Mouse (Mus musculus) stomach, embryonic 15.5 days (tissue): ENCODE measurements at regions not wholly inside any gene's neighbourhood (a gene's known extent, or its start where the extent isn't known, plus 50 kb on each side); places are given as distances from the start of the nearest gene placed in this dataset.

Source experiments
- ATAC-seq: fragments of 200-750 bp; cut with Nextera tagmentation; 2 replicates; pipeline ENCODE4 v1.8.0; 2017; ENCODE audit warnings: low read depth, moderate number of reproducible peaks, moderate TSS enrichment; ENCODE audit not compliant: insufficient read depth, low FRiP score
- H3K27ac ChIP-seq: fragments of 300-500 bp; sonication (generic); 2 replicates; pipeline ENCODE4 v1.5.1; 2015; ENCODE audit warnings: mild to moderate bottlenecking, inconsistent platforms
- H3K27me3 ChIP-seq: fragments of 300-500 bp; sonication (generic); replicated peaks from 2 replicates; pipeline ENCODE4 v1.6.1; 2015; ENCODE audit warnings: inconsistent platforms
- H3K36me3 ChIP-seq: fragments of 300-500 bp; sonication (generic); 2 replicates; pipeline ENCODE4 v1.6.1; 2015; ENCODE audit warnings: inconsistent platforms
- H3K4me1 ChIP-seq: fragments of 300-500 bp; sonication (generic); 2 replicates; pipeline ENCODE4 v1.6.1; 2015; ENCODE audit warnings: inconsistent platforms
- H3K4me2 ChIP-seq: fragments of 300-500 bp; sonication (generic); 2 replicates; pipeline ENCODE4 v1.6.1; 2015; ENCODE audit warnings: mild to moderate bottlenecking, inconsistent platforms
- H3K4me3 ChIP-seq: fragments of 300-500 bp; sonication (generic); replicated peaks from 2 replicates; pipeline ENCODE4 v1.5.1; 2015; ENCODE audit warnings: inconsistent platforms
- H3K9ac ChIP-seq: fragments of 300-500 bp; sonication (generic); 2 replicates; pipeline ENCODE4 v1.6.1; 2015; ENCODE audit warnings: inconsistent platforms
- H3K9me3 ChIP-seq: fragments of 300-500 bp; sonication (generic); 2 replicates; pipeline ENCODE4 v1.6.1; 2016; ENCODE audit warnings: inconsistent platforms
- WGBS: fragments of 180-500 bp; shearing (Covaris S2); methylation state at CpG from one replicate; pipeline ENCODE4 v1.1.7; 2015; 5-methylcytosine and 5-hydroxymethylcytosine counted together

DNA sequence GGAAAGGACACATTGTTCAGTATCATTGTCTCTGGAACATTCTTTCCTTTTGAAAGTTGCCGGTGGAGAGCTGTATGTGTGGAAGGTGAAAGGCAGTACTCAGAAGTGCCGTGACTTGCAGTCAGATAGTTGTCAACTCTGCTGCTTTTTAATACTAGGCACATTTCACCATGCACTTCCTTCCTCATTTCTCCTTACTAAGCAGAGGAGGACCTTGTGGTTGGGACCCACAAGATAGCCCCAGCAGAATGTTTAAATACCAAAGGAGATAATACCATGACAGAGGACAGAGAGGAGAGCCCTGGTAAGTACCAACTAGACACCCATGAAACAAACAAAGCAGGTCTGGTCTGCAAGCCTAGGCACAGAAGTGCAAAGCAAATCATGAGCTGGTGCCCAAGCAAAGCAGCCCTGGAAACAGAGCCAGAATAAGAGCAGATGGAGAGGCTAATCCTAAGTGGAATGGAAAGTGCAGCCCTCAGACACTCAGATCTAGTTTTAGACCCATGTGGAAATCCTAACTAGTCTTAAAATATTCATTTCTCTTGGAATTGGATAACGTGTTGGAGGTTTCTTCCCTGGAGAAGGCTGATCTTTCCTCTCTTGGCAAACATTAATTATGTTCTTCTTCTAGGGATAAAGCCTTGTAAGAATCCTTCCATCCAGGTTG lies 341.4 kb downstream of the Insc start:
- WGBS = 68% methylated on average over 3 of the region's 3 CpGs
- H3K4me2 ChIP-seq = no peak overlapping the region
- no peaks in the 10 kb centered on the region for H3K9me3 ChIP-seq
- no peaks in the 10 kb centered on the region for H3K36me3 ChIP-seq
- no peak overlapping the region for H3K4me3 ChIP-seq
- H3K4me1 ChIP-seq = no peaks in the 10 kb centered on the region
- ATAC-seq = no peak
- H3K27ac ChIP-seq = no peak overlapping the region
- H3K9ac ChIP-seq = no peak overlapping the region
- H3K27me3 ChIP-seq = no peaks in the 10 kb centered on the region; the same call in 1 of the 2 replicates

DNA sequence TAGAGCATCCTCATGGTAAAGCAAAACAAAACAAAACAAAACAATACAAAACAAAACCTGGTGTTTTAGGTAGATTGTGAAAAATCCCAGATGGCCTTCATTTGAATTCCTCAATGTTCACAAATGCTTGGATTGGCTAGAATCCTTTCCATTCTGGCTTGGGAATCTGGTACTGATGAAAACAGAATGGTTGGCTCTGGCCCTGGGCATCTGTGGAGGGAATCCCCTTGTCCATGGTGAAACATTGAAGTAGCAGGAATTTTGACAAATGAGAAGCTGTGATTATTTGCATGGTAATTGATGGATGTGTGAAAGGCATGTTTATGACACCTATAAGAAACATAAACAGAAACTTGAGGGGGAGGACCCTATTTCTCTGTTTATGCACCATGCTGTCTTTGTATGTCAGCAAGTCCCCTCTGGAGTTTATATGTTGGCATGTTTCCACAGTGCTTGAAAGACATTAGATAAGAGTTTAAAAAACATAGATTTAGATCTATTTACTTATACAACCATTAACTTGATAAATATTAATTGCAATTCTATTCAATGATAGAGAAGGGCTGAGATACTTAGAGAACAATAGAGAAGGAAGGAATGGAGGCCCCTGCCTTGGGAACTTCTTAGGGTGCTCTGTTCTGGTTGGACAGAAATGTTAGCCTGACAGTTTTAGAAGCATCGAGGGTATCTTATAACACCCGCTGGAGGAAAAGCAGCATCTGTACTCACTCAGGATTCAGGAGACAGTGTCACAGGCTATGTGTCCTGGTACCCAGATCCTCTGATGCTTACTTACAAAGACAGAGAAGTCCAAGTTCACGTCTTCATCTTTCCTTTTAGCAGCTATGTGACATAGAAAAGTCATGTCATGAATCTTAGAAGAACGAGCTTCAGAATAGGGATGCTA lies 343.3 kb downstream of the Insc start:
- no peak overlapping the region for H3K4me2 ChIP-seq
- H3K9me3 ChIP-seq = no peaks in the 10 kb centered on the region
- H3K4me1 ChIP-seq = no peaks in the 10 kb centered on the region
- H3K4me3 ChIP-seq = no peak overlapping the region
- H3K36me3 ChIP-seq = no peaks in the 10 kb centered on the region
- no peak overlapping the region for H3K9ac ChIP-seq
- no peak for ATAC-seq
- H3K27ac ChIP-seq = no peak overlapping the region
- no peaks in the 10 kb centered on the region; the same call in 1 of the 2 replicates for H3K27me3 ChIP-seq
- WGBS = 61% methylated on average over 4 of the region's 4 CpGs

DNA sequence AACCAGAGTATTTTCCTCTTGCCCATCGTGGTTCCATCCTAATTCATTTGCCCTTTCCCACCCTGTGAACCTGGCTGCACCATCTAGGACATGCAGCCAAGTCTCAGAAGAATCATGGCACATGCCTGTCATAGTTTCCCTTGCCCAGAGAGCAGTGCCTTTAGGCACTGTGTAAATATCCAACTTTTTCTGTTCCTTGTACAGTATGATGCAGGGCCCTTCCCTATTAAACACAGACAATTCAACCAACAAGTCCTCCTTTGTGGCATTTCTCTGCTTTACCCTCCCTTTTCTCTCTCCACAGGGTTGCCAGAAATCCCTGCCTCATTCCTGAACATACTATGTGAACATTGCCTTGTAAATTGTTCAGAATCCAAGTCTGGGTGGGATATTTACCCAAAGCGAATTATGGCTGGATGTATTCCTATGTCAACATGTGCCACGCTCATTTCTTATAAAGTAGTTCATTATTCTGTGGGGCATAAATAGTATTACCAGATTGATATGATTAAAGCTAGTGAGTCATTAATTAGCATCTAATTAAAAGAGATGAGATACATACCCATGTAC lies 349.1 kb downstream of the Insc start:
- no peaks in the 10 kb centered on the region for H3K4me1 ChIP-seq
- H3K27ac ChIP-seq = no peak overlapping the region
- no peaks in the 10 kb centered on the region for H3K27me3 ChIP-seq
- ATAC-seq = no peak
- no peak overlapping the region for H3K4me3 ChIP-seq
- WGBS = 66% methylated on average over 3 of the region's 3 CpGs
- no peaks in the 10 kb centered on the region for H3K9me3 ChIP-seq
- H3K9ac ChIP-seq = no peak overlapping the region
- H3K36me3 ChIP-seq = no peaks in the 10 kb centered on the region
- no peak overlapping the region for H3K4me2 ChIP-seq

DNA sequence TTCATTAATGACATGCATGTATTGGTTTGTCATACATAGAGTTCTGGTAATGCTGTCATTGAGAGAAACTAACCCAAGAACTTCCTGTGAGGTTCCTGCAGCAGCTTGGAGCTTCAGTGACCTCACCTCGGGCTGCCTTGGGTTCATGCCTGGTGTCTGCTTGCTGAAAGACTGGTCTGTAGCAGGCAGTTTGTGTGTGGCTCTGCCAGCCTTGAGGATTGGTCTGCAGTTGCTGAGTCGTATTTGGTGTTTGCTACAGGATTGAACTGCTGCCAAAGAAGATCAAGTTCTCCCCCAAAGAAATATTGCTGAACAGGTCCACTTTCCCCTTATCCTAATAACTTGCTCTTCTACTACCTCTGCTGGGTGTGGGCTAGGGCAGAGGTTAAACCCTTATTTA lies 362.5 kb downstream of the Insc start:
- H3K27ac ChIP-seq = no peak overlapping the region
- H3K9me3 ChIP-seq = no peaks in the 10 kb centered on the region
- ATAC-seq = no peak
- H3K27me3 ChIP-seq = no peaks in the 10 kb centered on the region
- H3K4me3 ChIP-seq = no peak overlapping the region
- H3K4me1 ChIP-seq = no peaks in the 10 kb centered on the region
- no peak overlapping the region for H3K4me2 ChIP-seq
- 59% methylated on average over 2 of the region's 2 CpGs for WGBS
- H3K36me3 ChIP-seq = no peaks in the 10 kb centered on the region
- no peak overlapping the region for H3K9ac ChIP-seq

DNA sequence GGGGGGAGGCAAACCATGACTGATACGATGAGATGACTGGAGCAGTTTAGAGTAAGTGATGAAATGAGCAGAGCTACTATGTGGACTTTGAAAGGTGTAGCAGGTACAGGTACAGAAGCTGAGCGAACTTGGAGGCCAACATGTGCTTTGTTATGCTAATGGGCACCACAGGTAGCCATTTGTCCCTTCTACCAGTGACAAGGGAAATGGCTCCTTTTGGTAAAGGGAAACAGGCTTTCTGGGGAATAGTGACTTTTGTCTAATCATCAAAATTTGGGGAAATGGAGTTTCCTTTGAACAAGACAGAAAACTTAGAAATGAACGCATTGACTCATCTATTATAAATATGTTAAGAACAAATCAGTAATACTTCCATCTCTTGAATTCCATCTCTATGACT lies 368.8 kb downstream of the Insc start:
- no peak for ATAC-seq
- H3K27ac ChIP-seq = no peak overlapping the region
- H3K4me1 ChIP-seq = no peaks in the 10 kb centered on the region
- H3K27me3 ChIP-seq = no peaks in the 10 kb centered on the region
- H3K9me3 ChIP-seq = no peaks in the 10 kb centered on the region
- H3K36me3 ChIP-seq = no peaks in the 10 kb centered on the region
- 58% methylated on average over 3 of the region's 3 CpGs for WGBS
- H3K4me2 ChIP-seq = no peak overlapping the region
- no peak overlapping the region for H3K4me3 ChIP-seq
- H3K9ac ChIP-seq = no peak overlapping the region

DNA sequence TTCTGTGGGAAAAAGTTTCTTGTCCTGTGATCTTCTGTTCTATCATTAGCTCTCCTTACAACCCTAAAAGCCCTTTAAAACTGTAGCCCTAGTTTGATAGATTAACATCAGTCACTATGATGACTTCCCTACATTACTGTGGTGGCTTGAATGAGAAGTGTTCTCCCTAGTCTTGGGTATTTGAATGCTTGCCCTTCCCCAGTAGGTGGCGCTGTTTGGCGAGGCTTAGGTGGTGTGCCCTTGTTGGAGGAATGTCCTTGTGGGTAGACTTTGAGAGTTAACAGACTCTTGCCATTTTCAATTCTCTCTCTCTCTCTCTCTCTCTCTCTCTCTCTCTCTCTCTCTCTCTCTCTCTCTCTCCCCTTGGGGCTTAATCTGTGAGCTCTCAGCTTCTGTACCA lies 379.8 kb downstream of the Insc start:
- Histone ChIP-seq H3K4me3 (no peak overlapping the region), H3K4me1 (no peaks in the 10 kb centered on the region), H3K4me2 (no peak overlapping the region), H3K27ac (no peak overlapping the region), H3K36me3 (no peaks in the 10 kb centered on the region), H3K9ac (no peak overlapping the region), H3K9me3 (no peaks in the 10 kb centered on the region), H3K27me3 (no peaks in the 10 kb centered on the region)
- WGBS = 53% methylated on average over 2 of the region's 2 CpGs
- no peak for ATAC-seq

DNA sequence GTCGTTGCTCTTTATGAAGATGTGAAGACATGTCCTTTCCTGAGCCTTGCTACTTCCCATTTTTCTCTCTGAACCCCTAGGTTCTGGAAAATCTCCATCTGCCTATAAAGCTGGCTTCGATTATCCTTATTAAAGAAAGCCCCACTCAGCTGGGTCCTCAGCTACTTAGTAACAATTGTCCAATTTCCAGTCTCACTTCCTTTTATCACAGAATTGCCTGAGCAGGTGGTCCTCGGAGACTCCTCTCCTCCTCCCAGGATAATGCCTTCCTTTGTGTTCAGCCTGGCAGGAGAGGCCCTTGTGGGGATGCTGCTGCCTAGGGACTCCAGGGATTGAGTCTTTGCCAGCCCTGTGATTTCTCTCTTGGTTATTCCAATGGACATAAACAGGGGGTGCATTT lies 385.5 kb downstream of the Insc start:
- no peaks in the 10 kb centered on the region for H3K27me3 ChIP-seq
- H3K4me2 ChIP-seq = no peak overlapping the region
- no peaks in the 10 kb centered on the region for H3K9me3 ChIP-seq
- no peak overlapping the region for H3K9ac ChIP-seq
- WGBS = 50% methylated on average over 3 of the region's 3 CpGs
- no peaks in the 10 kb centered on the region for H3K36me3 ChIP-seq
- no peaks in the 10 kb centered on the region for H3K4me1 ChIP-seq
- no peak overlapping the region for H3K4me3 ChIP-seq
- H3K27ac ChIP-seq = no peak overlapping the region
- ATAC-seq = no peak

DNA sequence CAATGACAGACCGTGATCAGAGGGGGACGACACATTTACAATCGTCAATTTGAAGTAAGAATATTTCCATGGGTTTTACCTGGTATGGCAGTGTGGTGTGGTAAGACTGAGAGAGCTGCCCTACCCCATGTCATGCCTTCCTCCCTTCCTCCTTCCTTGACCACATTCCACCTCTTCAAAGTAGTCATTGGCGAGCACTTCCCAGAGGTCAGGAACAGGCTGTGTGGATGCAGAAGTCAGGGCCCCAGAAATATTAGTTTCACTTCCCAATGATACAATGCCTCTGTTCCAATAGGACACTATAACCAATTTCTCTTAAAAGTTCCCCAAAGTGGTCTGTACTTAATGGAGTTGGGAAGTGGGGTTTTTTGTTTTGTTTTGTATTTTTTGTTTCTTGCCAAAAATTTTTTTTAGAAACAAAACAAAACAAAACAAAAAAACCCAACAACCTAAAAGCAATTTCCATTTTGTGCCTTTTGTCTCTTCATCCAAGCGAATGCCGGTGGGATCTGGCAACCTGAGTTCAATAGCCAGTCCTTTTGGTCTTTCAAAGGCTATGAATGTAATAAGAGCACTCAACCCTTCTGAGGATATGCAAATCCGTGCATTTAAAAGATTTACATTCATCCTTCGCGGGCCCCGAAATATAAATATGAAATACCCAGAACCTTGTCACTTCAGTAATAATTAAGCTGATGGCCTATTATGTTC lies 387.9 kb downstream of the Insc start:
- Histone ChIP-seq H3K9me3 (no peaks in the 10 kb centered on the region), H3K27me3 (no peaks in the 10 kb centered on the region), H3K4me1 (no peaks in the 10 kb centered on the region), H3K36me3 (no peaks in the 10 kb centered on the region), H3K4me3 (no peak overlapping the region), H3K4me2 (no peak overlapping the region), H3K9ac (no peak overlapping the region), H3K27ac (no peak overlapping the region)
- no peak for ATAC-seq
- 85% methylated on average over 10 of the region's 10 CpGs for WGBS

DNA sequence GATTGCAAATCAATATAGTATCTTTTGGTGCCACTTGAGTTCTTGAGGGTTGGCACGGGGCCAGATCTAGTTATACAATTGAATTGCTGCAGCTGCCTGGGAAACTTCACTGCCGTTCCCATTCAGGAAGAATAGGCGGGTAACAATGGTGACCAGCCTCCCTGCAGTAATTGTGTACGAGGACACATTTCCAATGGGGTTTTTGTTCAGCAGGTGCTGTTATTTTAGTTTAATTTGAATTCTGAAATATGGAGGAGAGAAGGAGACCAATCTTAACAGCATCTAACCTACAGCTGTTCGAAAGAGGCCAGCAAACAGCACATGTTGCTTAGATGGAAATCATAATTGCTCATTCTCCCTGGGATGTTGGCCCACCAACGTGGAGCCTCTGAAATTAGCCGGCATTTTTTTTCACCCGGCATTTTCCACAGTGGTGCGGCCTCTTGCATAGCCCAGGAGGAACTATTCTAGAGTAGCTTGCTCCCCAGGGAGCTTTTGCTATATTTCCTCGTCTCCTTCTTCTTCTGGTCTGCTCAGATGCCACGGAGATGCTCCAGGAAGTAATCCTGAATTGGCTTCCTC lies 388.6 kb downstream of the Insc start:
- WGBS = 63% methylated on average over 11 of the region's 11 CpGs
- Histone ChIP-seq H3K9me3 (no peaks in the 10 kb centered on the region), H3K4me2 (no peak overlapping the region), H3K27ac (no peak overlapping the region), H3K36me3 (no peaks in the 10 kb centered on the region), H3K9ac (no peak overlapping the region), H3K27me3 (no peaks in the 10 kb centered on the region), H3K4me3 (no peak overlapping the region), H3K4me1 (no peaks in the 10 kb centered on the region)
- ATAC-seq = no peak

DNA sequence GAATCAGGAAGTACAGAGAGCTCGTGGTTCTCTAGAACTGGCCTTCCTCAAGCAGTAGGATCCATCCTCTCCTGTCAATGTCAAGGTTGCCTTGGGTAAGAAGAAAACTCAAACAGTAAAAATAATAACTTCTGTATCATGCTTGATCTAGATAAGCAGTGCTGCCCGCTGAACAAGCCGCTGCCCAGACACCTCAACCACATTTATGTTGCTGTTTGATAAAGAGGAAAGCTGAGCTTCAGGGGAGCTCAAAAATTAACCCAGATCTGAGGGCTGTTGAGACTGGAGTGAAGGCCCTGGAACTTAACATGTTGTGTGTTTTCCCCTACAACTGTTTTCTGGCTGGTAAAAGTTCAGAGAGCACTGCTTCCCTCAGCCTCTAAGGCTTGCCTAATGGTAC lies 389.1 kb downstream of the Insc start:
- Histone ChIP-seq H3K4me2 (no peak overlapping the region), H3K9ac (no peak overlapping the region), H3K4me3 (no peak overlapping the region), H3K9me3 (no peaks in the 10 kb centered on the region), H3K27ac (no peak overlapping the region), H3K36me3 (no peaks in the 10 kb centered on the region), H3K4me1 (no peaks in the 10 kb centered on the region), H3K27me3 (no peaks in the 10 kb centered on the region)
- 69% methylated on average over 3 of the region's 3 CpGs for WGBS
- ATAC-seq = no peak

DNA sequence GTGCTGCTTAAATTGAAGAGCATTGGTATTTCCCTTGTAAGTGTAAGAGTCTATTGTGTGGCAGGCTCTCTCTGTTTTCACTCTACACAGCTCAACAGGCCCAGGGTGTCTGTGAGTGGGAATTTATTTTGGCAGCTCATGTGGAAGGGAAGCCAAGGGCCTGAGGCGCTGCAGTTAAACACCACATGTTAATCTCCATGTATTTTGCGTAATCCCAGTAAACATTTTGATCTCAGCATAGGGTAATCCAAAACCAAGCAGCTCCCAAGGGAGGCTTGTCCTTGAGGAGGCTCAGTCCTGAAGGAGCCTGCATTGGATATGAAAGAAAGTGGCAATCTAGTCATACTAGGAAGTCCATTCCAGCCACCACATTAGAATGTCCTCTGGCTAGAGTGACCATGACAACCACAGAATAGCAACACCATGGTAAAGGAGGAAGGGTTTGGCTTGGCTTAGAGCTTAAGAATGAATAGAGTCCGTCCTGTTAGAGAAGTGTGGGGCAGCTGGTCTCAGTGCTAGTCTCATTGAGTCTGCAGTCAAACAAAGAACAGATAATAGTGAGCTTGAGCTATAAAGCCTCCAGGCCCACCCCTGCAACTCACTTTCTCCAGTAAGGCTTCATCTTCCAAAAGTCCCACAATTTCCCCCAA lies 391.6 kb downstream of the Insc start:
- WGBS = 86% methylated on average over 3 of the region's 3 CpGs
- H3K4me1 ChIP-seq = no peaks in the 10 kb centered on the region
- no peak overlapping the region for H3K27ac ChIP-seq
- no peaks in the 10 kb centered on the region for H3K9me3 ChIP-seq
- no peak overlapping the region for H3K4me2 ChIP-seq
- H3K4me3 ChIP-seq = no peak overlapping the region
- no peak for ATAC-seq
- no peak overlapping the region for H3K9ac ChIP-seq
- no peaks in the 10 kb centered on the region for H3K36me3 ChIP-seq
- no peaks in the 10 kb centered on the region for H3K27me3 ChIP-seq
